Mouse (Mus musculus) bone marrow, adult 2 months (tissue): ENCODE results near the gene Syt15. TPM values are rescaled to one million over a fixed set of nuclear protein-coding genes. Genes with fewer than 3 reads are reported as not detected.

Experiments used
- H3K27ac ChIP-seq: fragments of 200-500 bp; 2 replicates; pipeline ENCODE4 v1.5.1; 2012; ENCODE audit warnings: low read depth, mild to moderate bottlenecking, control low read depth, inconsistent platforms, low read length; ENCODE audit not compliant: control insufficient read depth, poor library complexity, insufficient read depth
- H3K4me1 ChIP-seq: fragments of 200-500 bp; 2 replicates; pipeline ENCODE4 v1.6.1; 2011; ENCODE audit warnings: low read length; ENCODE audit not compliant: control insufficient read depth, insufficient read depth
- H3K4me3 ChIP-seq: fragments of 200-500 bp; replicated peaks from 2 replicates; pipeline ENCODE3; 2011; ENCODE audit warnings: mild to moderate bottlenecking, low read depth, low read length, control low read depth; ENCODE audit not compliant: control insufficient read depth
- CTCF ChIP-seq: fragments of 200-500 bp; IDR thresholded peaks from 2 replicates; pipeline ENCODE4 v1.5.1; 2011; ENCODE audit warnings: low read length, control low read depth; ENCODE audit not compliant: control insufficient read depth, insufficient read depth
- POLR2A ChIP-seq: fragments of 200-500 bp; IDR thresholded peaks from 2 replicates; pipeline ENCODE4 v1.6.1; 2011; ENCODE audit warnings: low read depth, mild to moderate bottlenecking, control low read depth, low read length, borderline replicate concordance; ENCODE audit not compliant: control insufficient read depth
- WGBS: fragments of 180-500 bp; shearing (Covaris S2); methylation state at CpG from one replicate; pipeline ENCODE4 v1.1.7; 2018; 5-methylcytosine and 5-hydroxymethylcytosine counted together
- polyA plus RNA-seq: library from polyadenylated mRNA; stranded (reverse); fragments of >200 nt; gene quantifications from 2 replicates; pipeline ENCODE4 v1.2.4, GENCODE M21; 2011; ENCODE audit warnings: low replicate concordance; ENCODE audit not compliant: missing spikeins, insufficient read depth, insufficient read length

Syt15 gene
- polyA plus RNA-seq = 0.54 and 0.55 TPM in 2 replicates

DNA sequence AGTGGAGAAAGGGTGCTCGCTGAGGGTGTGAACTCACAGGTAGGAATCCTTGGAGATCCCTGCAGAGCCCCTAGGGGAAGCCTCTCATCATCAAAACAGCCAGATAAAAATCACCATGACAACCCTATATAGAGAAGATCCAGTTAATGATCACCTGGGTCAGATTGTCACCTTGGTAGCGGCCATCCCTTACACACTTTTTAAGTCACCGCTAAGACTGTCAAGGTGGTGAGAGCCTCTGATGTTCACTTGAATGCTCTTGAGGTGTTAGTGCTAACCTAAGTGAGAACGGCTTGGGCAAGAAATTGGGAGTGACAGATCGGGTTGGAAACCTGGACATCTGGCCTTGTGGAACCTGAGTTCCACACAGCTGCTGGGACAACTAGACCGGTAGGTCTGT, at the start of gene Syt15:
Gene Syt15 (plus strand): TSS at position 301 of the 400 bp plus-strand sequence.
- Histone ChIP-seq H3K4me3 (no peak within 1 kb of the TSS), H3K4me1 (no peaks in the 10 kb centered on the region), H3K27ac (no peak within 1 kb of the TSS)
- TF ChIP-seq POLR2A (no peak), CTCF (no peak)
- WGBS = 63% methylated on average over 6 of the region's 6 CpGs

DNA sequence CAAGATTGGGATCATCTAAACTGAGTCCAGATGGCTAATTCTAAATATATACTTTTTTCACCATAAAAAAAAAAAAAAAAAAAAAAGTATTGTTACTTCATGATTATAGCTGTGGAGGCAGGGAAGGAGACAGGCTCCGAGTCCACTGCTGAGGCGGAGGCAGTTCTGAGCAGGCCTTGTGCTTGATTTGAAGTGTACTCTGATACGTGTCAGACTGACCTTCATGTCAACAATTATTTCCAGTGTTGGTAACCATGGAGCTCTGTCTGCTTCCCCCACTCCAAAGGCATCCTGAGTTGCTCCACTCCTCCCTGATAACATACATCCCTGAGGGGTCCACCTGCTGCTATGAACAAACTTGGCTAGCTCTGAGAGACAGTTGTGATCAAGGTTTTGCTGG, 48.3 kb upstream of the Syt15 start:
- no peak for TF ChIP-seq CTCF
- 80% methylated on average over 3 of the region's 3 CpGs for WGBS

GRCm38 (mm10) chr14:34179351-34179750, 40.0 kb upstream of the Syt15 start:
- H3K27ac ChIP-seq = no peak overlapping the region
- no peak overlapping the region for H3K4me3 ChIP-seq
- WGBS = 87% methylated on average over 3 of the region's 3 CpGs
- TF ChIP-seq CTCF (no peak), POLR2A (no peak)
- H3K4me1 ChIP-seq = no peaks in the 10 kb centered on the region

More for the DNA sequence above, 48.3 kb upstream of the Syt15 start:
- no peak overlapping the region for H3K27ac ChIP-seq
- H3K4me3 ChIP-seq = no peak overlapping the region
- no peaks in the 10 kb centered on the region for H3K4me1 ChIP-seq

GRCm38 (mm10) chr14:34183101-34183500, 36.3 kb upstream of the Syt15 start:
- Histone ChIP-seq H3K27ac (no peak overlapping the region), H3K4me3 (no peak overlapping the region), H3K4me1 (no peaks in the 10 kb centered on the region)
- no peak for TF ChIP-seq CTCF
- TF ChIP-seq POLR2A = no peak
- WGBS = 89% methylated on average over 1 of the region's 1 CpGs

GRCm38 (mm10) chr14:34188629-34189028, 30.8 kb upstream of the Syt15 start:
- H3K4me1 ChIP-seq = no peaks in the 10 kb centered on the region
- H3K4me3 ChIP-seq = no peak overlapping the region
- TF ChIP-seq POLR2A = no peak
- peak; percentile 47 for TF ChIP-seq CTCF
- 65% methylated on average over 5 of the region's 5 CpGs for WGBS
- no peak overlapping the region for H3K27ac ChIP-seq

- no peaks in the 10 kb centered on the region for H3K4me1 ChIP-seq
- H3K4me3 ChIP-seq = no peak overlapping the region
- 58% methylated on average over 7 of the region's 7 CpGs for WGBS
- TF ChIP-seq POLR2A (no peak), CTCF (no peak)
- no peak overlapping the region for H3K27ac ChIP-seq
Observed at GRCm38 (mm10) chr14:34190361-34190760, 29.0 kb upstream of the Syt15 start.

DNA sequence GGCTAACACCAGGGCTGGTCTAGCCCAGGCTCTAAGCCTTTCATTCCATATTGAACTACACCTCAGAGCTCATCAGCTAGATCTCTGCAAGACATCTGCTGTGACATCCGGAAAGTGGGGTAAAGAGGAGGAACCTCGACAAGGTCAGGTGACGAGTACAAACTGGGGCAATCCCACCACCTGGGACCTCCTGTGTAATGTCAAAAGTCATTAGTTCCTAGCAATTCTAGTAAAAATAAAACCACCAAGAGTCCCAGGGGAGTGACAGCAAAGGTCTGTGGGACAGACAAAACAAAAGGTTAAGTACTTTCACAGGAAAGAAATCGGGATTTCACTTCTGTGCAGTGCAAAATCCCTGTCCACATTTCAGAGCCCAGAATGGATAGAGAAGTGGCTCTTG, 25.5 kb upstream of the Syt15 start:
- no peak overlapping the region for H3K27ac ChIP-seq
- no peak overlapping the region for H3K4me3 ChIP-seq
- WGBS = 68% methylated on average over 4 of the region's 4 CpGs
- H3K4me1 ChIP-seq = no peaks in the 10 kb centered on the region
- TF ChIP-seq POLR2A (no peak), CTCF (no peak)

GRCm38 (mm10) chr14:34195466-34195865, 23.9 kb upstream of the Syt15 start:
- TF ChIP-seq CTCF (no peak), POLR2A (no peak)
- WGBS = 85% methylated on average over 15 of the region's 15 CpGs
- no peak overlapping the region for H3K4me3 ChIP-seq
- H3K4me1 ChIP-seq = no peaks in the 10 kb centered on the region
- H3K27ac ChIP-seq = no peak overlapping the region

- Histone ChIP-seq H3K4me1 (no peaks in the 10 kb centered on the region), H3K27ac (no peak overlapping the region), H3K4me3 (no peak overlapping the region)
- TF ChIP-seq CTCF (no peak), POLR2A (no peak)
- WGBS = 70% methylated on average over 4 of the region's 4 CpGs
Observed at GRCm38 (mm10) chr14:34196706-34197105, 22.7 kb upstream of the Syt15 start.
